Mouse (Mus musculus): ENCODE data around the gene Zfp266.

The Zfp266 gene

DNA sequence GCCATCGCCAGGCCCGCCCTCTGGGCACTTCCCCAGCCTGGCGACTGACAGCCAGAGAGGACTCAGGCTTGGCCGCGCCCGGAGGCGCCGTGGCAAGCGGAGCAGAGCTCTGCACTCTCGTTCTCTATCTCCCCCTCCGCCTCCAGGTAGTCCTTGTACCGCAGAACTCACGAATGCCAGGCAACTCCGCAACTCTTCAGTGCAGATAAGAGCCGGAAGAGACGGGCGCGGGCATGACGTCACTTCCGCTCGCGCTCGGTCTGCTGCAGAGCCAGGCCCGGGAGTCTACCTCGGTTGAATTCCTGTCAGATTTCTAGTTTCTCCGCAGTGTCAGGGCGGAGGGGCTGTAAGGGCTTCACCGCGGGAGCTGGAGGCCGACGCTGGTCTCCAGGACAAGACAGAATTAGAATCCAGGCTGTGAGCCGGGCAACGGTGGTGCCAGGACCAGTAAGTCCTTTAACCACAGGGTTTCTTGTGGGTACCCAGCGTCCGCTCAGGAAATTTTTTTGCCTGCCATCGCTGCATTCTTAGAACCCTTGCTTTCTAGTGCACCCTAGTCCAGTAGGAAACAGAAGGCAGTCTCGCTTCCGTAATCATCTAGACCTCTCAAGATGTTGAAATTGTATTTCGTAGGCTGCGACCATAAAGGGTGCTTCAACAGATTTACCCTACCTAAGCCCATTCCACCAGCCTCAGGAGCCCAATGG lies 28.5 kb downstream of the Zfp266 start, which contains the start of gene Zfp426:
Gene Zfp426 (minus strand): TSS at position 220 of the 707 bp plus-strand sequence.
- DNase-seq (ENCODE audit: low read depth, low spot score), result peak; percentile 75

DNA sequence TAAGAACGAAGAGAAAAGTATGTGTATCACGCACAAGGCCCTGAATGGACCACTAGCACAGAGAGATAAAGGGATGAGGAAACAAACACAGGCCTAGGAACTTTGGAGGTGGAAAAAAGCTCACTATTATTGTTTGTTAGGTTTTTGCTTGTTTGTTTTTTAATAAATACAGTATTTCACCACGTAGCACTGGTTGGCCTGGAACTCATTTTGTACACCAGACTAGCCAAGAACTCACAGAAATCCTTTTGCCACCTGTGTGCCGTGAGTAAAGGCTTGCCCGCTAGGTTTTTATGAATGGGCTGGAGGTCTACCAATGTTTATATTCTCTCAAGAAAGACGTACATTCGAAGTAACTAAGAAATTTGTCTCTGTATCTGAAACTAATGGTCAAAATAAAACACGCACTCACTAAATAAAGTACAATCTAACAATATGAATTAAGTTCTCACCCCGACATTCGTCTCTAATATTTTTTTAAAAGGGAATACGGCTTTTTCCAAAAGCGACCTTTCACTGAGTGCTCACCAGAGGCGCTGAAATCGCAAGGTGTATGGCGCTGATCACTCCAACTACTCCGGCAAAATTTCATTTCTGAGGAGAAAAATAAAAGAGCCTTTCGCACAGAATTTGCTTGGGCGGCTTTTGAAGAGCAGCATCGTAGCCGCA lies 29.2 kb downstream of the Zfp266 start:
- no peak for DNase-seq (ENCODE audit: low read depth, low spot score)

GRCm38 (mm10) chr9:20489536-20489935 lies 31.7 kb downstream of the Zfp266 start:
- DNase-seq (ENCODE audit: low read depth, low spot score), result no peak

GRCm38 (mm10) chr9:20479396-20479795 lies 41.8 kb downstream of the Zfp266 start:
- no peak for DNase-seq (ENCODE audit: low read depth, low spot score)

GRCm38 (mm10) chr9:20476632-20477031 lies 44.6 kb downstream of the Zfp266 start:
- DNase-seq (ENCODE audit: low read depth, low spot score), result no peak

GRCm38 (mm10) chr9:20466761-20467442 lies 54.3 kb downstream of the Zfp266 start:
- peak; percentile 22 for DNase-seq (ENCODE audit: low read depth, low spot score)

DNA sequence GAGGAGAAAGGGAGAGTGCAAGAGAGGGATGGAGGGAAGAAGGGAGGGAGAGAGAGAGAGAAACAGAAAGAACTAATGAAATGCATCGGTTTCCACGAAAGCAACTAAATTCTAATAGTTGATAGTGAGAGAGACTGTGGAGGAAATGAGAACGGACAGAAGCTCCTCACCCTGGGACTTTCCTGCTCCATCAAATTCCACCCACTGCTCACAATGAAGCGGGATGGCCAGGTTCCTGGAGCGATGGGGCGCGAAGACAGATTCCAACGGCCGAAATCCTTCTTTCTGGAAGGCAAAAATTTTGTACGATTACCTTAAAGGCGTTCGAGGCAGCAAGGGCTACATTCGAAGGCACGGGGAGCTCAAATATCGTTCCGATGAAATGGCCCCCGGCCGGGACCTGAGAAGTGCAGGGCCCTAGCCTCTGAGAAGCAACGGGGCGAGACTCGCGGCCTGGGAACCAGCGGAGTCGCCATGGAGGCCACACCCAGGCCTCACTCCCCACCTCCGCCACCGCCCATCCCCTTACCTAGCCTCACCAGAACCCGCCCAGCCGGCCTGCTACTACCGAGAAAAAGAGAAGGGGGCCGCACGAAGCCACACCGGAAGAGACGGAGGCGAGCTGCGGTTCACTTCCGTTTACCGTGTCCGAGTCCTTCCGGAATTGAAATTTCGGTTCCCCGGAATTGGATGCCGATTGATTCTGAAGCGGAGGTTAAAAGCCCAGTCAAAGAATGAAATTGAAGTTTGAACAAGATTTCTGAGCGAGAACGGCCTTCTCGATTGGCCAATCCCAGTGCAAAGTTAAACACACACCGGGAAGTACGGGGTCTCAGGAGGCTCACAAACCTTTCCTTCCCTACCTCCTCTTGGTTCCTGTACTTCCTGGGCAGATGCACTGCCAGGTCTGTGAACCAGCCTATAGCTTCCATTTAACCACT lies 61.6 kb downstream of the Zfp266 start, which contains the start of gene Zfp26:
Gene Zfp26 (minus strand): TSS at position 786 of the 941 bp plus-strand sequence.
- DNase-seq (ENCODE audit: low read depth, low spot score), result peak; percentile 31

- no peak for DNase-seq (ENCODE audit: low read depth, low spot score)
Observed at GRCm38 (mm10) chr9:20453647-20454046, 67.6 kb downstream of the Zfp266 start.

DNA sequence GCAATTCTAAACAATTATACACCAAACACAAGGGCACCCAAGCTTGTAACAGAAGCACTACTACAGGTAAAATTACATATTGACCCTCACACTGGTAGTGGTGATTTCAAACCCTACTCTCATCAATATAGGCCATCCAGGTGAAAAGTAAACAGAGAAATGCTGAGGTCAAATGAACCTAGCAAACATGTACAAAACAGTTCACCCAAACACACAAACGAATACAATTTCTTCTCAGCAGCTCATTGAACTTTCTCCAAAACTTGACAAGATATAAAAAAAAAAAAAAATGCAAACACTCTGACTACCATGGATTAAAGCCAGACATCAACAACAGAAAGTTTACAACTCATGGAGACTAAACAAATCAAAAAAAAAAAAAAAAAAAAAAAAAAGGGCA lies 69.7 kb downstream of the Zfp266 start:
- DNase-seq (ENCODE audit: low read depth, low spot score), result no peak
